Mouse (Mus musculus) cerebellum, postnatal 14 days (tissue): Measurements from ENCODE around the gene Ubap2.

Experiments used
- DNase-seq, 2 experiments: peaks; one replicate each; pipeline ENCODE4 v3.0.0; 2021; ENCODE audit warnings: mixed read lengths in 2 of 2

The Ubap2 gene

DNA sequence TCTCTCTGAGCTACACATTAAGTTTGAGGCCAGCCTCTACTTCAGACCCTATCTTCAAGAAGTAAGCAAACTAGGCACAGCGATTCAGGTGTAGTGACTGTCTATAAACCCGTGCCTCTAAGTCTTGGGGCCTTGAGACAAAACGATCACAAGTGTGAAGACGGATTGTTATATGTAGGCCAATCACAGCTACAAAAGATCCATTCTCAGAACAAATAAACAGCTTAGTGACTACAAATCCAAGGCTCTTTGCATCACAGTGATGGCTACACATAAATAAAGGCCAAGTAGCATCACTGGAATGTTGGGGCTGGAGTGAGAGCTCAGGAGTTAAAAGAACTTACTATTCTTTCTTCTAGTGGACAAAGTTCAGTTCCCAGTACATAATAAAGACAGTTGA lies 15.9 kb downstream of the Ubap2 start:
- no peak for DNase-seq

DNA sequence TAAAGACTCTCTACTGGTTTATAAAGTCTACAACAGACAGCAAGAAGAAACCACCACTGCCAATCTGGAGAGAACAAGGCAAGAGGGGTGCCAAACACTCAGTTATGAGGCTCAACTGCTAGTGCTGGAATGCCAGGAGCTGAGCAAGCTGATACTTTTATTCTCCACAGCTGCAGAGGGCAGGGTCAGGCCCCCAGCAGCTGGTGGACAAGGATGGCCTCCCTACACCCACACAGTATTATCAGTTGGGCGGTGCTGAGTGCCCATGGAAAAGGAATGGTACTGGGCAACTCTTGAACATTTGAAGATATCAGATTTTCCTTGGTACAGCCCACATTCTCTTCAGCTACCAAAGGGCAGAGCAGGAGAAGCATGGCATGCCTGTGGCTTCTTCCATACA lies 17.2 kb downstream of the Ubap2 start:
- no peak for DNase-seq

DNA sequence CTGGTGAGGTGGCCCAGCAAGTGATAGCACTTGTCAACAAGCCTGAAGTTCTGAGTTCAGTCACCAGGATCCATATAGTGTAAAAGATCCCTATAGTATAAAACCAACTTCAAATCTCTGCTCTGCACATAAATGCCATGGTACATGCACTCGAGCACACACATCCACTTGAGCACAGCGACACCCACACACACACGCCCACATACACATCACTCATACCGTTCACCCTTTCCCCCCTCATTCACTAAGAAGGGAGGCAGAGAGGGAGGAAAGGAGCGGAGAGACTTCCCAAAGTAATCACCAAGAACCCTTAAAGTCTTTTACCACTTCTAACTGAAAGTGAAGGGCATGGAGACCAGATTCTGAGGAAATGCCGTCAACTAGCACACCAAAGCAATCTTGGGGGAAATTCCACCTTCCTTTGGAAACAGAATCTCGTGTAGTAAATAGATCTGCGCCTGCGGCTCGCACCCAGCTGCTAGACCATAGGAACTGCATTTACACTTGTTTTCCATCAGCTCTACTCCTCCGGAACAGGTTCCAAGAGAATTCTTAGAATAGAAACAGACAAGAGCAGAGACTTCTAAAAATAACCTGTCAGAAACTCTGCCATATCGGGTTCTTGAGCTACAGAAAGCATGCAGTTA lies 19.3 kb downstream of the Ubap2 start:
- peak in 1 of 2 experiments; percentile 9 for DNase-seq

DNA sequence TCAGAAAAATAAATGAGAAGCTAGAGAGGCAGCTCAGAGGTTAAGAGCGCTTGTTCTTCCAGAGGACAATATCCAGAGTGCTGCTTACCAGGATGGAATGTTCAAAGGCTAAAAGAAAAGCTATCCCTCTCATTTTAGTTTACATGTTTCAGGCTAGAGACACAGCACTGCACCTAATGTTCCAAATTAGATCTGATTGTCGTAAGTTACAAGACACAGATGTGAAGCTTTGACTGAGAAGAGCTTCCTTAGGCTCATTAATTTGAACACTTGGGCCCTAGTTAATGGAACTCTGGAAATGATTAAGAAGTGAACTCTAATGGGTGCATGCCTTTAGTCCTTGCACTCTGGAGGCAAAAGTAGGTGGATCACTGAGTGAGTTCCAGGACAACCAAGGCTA lies 21.2 kb downstream of the Ubap2 start:
- DNase-seq = no peak

DNA sequence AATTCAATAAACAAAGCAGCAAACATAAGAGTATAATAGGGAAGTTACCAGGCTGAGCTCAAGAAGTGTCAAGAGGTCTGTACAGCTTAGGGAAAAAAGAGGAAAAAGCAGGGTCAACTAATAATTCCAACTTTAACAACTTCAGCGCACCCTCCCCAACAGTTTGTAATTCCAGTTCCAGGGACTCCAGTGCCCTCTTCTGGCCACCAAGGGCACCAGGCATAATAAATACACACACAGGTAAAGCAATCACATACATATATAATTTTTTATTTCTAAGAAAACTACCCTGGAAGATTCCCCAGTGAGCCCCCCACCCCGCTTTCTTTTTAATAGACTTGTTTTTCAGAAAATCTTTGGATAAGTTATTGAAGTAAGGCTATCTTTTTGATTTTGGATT lies 29.5 kb downstream of the Ubap2 start:
- DNase-seq = no peak

DNA sequence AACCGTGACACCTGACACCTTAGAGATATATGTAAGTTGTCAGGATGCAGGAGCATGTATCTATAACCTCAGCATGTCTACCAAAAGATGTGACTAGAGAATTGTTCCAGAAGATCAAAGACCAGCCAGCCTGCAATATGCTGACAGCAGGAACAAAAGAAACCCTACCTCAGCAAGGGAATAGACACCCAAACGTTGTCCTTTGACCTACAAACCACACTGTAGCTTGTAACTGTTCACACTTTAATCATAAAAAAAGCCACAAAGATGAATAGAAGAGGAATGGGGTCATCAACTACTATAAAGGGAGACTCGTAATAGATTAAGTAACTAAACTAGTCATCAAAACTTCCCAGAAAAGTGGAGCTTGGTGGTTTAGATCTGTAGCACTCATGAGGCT lies 34.0 kb downstream of the Ubap2 start:
- DNase-seq = no peak

DNA sequence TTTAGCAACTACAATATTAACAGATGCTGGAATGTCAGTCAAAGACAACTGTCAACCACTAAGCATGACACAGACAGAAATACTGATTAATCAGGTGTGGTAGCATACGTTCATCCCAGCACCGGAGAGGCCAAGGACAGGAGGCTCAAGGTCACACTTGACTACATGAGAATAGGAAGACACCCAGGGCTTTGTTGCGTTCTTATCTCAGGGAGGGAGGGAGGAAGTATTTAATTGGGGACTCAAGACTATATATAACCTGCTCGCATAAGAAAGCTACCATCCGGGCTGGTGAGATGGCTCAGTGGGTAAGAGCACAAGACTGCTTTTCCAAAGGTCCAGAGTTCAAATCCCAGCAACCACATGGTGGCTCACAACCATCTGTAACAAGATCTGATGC lies 39.3 kb downstream of the Ubap2 start:
- no peak for DNase-seq

DNA sequence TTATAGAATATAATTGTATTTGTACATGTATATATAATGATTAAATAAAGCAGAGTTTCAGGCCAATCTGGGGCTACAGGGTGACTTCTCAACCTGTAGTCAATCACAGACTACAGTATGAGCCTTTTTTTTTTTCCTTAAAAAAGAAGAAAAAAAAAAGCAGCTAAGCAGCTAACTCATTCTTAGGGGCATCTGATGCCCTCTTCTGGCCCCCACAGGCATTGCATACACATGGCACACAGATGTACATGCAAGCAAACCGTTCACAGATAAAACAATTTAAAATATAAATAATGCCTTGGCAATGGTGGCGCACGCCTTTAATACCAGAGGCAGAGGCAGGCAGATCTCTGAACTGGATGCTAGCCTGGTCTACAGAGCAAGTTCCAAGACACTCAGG lies 48.6 kb downstream of the Ubap2 start:
- DNase-seq = peak; percentile 68 to 74

DNA sequence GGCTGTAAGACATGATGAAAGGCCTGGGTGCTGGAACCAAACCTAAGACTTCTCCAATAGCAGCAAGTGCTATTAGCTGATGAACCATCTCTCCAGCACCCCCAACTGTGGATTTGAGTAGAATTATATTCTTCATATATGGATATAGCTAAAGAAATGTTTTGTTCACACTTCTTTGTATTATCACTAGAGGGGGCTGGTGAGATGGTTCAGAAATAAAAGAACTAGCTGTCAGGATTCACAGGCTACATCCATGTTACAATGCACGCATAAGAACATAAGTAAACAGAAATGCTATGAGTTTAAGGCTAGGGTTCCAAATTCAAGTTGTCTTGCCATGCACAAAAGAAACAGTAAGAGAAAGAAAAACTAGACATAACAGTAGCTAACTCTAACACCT lies 49.5 kb downstream of the Ubap2 start:
- DNase-seq = peak in 1 of 2 experiments; percentile 7

DNA sequence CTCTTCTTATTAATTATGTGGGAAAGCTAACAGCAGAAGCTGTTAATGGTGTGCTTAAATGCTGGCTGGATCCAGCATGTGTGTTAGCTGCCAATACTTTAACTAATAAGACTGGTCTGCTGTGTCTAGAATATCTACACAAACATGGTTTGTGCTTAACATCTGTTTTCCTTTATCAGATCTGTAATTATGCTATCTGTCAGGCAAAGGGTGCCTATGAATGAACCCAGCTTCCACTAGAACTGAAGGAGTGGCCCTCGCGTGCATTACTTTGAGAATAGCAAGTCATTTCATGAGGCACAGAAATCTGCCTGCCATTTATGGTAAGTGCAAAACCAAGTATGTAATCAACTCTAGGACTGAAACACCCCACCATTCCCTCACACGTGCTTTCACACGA lies 66.9 kb downstream of the Ubap2 start:
- DNase-seq = no peak

DNA sequence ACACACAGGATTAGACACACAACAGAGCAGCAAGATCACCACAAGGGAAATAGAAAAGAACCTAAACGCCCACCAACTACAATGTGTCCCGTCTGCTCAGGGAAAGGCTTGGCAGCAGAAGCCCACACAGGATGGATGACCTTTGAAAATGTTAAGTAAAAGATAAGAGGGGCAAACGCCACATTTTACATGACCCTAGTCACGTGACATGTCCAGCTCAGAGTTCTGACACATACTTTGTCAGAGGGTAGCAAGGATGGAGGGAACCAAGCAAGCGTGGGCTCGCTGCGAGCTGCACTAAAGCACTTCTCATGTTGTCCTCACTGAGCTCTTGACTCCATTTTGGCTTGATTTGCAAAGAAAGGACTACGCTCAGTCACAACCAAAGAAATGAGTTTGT lies 69.2 kb downstream of the Ubap2 start:
- DNase-seq = no peak

DNA sequence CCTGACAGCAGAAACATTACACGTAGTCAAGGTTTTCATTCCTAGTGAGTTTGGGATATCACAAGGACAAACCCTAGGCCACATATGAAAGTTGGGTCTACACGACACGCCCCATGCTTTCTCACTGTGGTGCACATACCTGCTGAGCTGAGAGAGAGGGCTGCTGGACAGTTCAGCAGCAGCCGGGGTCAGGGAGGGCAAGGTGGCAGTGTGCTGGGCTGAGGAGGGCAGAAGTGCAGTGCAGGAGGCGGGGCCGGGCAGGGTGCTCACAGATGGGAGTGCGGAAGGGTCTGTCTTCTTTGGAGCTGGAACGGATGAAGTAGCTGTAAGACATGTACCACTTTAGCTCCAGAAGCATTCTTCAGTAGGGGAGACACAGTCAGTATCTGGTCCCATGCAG lies 72.8 kb downstream of the Ubap2 start:
- DNase-seq = no peak

DNA sequence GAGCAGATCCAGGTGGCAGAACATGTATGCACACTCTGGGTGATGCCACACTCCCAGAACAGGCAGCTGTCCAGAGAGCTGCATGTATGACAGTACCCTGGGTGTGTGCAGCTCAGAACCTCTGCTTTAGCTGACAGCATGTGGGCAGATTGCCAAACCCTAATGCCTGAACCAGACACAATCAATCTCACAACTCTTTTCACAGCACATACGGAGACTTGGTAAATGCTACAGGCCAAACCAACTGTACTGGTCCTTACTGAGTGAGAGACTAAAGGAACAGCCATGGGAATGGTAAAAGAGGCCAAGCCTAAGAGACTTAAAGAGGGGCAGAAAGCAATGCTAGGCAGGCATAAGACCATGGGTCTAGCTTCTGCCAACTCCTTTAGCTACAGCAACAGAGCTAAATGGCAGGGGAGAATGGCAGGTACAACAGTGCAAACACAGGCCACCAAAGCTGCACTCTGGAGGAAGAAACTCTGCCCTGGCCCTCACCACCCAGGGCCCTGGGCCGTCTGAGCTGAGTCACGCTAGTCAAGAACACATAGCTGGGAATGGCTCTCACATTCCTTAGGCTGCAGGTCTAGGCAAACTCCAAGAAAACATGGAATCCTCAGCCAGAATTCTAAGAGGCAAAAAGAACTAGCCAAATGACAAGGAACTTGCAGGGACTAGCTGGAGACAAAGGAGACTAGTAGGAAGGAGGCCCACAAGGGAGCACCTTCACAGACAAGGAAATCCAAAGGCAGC lies 77.9 kb downstream of the Ubap2 start:
- DNase-seq = peak in 1 of 2 experiments; percentile 34

DNA sequence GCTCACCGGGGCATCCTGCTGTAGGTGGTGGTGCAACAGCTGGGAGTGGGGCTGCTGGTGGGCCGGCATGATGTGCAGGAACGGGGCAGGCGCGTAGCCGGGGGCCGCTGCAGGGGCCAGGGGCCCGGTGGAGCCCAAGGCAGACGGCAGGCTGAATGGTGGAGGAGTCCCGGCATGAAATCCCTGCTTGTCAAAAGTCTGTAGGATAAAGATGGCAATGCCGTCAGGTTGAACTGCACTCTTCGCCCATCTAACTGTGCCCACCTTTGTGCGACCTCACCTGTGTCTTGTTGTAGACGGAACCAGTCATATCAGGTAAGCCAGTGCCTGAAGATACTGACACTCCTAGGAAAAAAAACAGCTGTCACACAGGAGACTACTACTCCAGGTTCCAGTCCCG lies 79.6 kb downstream of the Ubap2 start:
- DNase-seq = no peak

DNA sequence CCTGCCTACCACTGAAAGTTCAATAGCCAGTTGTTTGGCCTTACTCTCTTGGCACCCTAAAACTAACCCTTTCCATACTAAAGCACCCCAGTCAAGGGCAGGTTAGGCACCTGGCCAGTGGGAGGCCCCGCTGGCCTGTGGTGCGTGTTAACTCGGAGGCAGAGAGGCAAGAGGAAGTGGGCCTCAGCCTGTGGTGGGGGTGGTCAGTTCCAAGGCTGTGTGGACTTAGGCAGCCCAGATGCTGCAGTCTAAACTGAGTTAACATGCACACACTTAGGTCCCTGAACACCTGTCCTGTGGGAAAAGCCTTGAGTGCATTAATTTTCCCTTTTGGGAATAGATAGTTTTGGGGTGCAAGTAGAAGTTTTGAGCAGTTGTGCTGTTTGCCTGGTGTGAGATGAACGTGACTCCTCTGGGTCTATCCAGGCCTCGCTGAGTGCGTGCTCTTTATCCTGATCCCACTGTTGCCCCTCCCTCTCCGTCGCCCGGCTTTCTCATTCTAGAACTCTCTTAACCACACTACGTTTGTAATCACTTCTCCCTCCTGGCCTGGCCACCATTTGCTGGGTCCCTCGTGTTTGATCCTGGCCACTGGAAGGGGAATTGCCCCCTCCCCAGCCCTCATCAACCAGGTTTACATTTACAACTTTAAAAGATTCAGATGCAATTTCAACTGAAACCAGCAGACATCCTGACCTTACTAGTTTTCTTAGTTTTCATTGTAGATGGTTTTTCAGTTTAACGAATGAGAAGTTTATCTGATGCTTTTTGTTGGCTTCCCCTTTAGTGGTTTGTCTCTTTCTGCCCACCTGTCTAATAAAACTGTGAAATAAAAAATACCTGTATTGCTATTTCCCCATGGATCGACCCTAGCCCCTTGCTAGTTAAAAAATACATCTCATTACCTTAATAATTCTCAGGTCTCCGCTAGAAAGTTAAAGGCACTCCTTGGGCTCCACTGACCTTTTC lies 82.1 kb downstream of the Ubap2 start:
- no peak for DNase-seq

DNA sequence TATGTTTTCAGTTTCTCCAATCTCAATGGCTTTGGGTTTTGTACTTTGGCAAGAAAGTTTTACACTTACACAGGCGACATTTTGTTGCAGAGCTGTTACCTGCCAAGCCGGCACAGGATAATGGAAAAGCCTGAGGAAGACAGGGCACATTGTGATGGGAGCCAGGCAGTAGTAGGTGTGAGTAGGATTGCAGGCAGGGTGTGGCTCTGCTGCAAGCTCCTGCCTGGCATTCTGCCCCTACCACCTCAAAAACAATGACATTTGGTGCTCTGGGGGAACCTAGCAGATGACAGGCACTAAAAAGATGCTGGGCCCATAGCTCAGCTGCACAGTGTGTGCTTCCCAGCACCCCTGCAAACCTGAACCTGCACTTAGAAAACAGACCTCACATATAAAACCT lies 85.1 kb downstream of the Ubap2 start:
- DNase-seq = no peak

DNA sequence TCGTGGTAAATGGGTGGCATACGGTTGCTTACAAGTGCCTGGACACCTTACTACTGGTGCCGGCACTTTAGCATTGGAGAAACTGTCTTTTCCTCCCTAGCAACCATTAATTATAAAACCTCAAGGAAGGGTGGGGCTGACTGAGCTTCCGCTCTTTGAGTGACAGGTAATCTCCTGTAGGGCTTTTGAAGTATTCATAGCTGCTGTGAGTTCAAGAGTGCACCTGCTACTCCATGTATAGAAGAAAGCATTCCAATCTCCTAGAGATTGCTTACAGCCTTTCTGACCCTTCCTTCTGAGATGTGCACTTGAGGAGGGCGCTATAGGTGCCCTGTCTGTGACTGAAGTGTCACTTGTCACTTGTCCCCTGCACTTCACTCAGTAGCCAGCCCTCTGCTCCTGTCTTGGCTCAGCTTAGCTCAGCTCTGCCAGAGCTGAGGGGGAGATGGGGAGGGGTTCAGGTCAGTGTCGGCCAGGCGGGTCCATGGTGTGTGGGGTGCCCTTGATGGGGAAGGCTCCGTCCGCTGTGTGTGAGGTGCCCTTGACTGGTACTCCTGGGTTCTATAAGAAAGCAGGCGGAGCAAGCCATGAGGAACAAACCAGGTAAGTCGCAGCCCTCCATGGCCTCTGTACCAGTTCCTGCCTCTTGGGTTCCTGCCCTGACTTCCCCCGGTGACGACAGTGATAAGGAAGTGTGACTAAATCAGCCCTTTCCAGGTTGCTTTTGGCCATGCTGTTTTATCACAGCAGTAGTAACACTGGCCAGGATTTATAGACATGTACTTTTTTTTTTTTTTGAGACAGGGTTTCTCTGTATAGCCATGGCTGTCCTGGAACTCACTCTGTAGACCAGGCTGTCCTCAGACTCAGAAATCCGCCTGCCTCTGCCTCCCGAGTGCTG lies 94.9 kb downstream of the Ubap2 start:
- no peak for DNase-seq

DNA sequence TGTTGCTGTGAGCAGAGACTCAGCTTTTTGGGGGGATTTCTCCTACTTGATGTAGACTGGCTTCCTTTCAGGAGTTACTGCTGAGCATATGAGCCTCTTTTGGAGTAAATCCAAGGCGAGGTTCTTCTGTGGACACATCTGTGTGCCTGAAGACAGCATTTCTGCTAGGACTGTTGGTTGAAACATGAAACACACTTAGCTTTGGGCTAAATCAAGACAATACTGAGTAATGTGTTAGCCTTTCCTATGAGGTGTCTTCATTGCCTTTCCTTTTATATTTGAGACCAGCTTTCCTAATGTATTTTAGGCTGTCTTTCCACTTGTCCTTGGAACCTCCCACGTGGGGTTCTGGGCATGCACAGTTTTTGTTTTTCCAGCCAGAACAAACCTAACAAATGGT lies 100.3 kb downstream of the Ubap2 start:
- no peak for DNase-seq

DNA sequence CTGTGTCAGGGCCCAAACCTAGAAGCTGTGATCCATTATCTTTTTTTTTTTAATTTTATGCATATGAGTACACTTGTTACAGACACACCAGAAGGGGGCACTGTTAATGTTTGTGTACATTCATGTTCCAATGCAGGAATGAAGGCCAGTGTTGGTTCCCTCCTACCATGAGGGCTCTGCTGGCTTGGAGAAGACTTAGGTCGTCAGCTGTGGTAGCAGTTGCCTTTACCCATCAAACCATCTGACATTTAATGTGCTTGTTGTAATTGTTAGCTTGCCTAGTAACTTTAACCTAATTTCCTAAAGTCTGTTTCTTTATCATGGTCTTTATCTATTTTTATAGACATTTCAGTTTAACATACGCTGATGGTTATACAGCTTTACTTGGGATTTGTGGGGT lies 104.0 kb downstream of the Ubap2 start:
- no peak for DNase-seq

DNA sequence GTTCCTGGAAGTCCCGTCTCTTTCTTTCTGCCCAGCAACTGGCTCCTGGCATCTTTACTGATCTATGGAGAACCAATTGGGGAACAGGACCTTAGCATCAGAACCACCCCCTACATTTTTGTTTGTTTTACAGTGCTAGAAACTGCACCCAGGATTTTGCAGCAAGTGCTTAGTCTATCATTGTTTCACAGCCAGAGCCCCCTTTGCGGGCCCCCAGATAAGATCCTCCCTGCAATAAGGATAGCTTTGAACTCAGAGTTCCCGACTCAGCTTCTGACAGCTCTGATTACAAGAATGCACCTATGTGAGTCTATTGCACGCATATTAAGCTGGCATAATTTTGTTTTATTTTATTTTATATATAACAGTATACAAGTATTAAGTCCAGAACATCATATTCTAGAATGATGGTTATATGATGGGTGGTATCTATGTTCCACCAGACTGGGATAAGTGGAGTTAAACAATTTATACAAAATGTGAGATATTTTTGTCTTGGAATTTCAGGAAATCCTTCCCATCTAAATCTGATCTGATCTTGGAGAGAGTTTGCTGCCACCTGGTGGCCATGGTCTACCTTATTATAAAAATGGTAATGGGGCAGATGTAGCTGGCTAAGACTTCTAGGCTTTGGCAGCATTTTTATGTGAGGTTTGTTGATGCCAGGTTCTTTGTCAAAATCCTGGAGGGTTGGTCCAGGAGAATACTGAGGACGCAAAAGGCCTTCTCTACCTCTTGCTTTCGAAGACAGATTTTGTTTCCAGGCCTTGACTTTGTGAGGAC lies 109.1 kb downstream of the Ubap2 start:
- DNase-seq = peak; percentile 95 to 97

DNA sequence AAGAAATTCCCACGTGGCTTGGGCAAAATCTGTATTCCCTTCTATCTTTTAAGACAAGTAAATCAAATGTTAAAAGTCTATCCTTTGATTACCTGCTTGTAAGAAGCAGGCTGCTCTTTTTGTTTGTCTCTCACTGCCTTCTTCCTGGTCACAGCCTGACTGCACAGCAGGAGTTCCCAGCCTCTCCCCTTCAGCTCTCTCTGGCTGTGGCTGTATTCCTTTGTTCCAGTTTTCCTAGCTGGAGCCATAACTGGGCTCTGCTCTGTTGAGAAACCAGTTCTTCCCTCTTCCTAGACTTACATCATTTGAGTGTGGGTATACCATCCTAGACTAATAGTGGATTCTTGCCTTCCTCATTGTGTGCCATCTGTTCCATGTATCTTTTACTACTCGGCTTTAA lies 110.0 kb downstream of the Ubap2 start:
- DNase-seq = peak; percentile 54 to 65

DNA sequence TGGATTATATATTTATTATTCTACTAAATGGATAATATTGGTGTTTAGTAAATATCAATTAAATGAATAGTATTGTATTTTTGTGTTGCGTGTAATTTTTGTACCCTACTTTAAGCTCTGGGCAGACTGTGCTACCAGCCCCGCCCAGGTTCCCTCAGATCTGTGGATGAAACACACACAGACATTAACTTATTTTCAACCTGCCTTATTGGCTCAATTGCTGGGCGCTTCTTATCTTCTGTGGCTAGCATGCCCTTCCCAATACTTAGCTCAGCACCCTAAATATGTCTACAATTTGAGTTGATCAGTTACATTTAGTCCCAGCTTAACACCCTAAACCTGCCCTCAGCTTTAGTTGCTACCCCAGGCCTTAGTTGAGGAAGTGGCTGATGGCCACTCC lies 113.7 kb downstream of the Ubap2 start:
- no peak for DNase-seq
